Mouse (Mus musculus) MEL-GATA-1-ER (cell line): ENCODE measurements around the gene Gm20661.

ENCODE experiments used
- DNase-seq: peaks from one replicate; pipeline ENCODE4 v3.0.0-alpha.2; 2012; ENCODE audit warnings: low read depth; ENCODE audit errors: extremely low read depth

The Gm20661 gene

DNA sequence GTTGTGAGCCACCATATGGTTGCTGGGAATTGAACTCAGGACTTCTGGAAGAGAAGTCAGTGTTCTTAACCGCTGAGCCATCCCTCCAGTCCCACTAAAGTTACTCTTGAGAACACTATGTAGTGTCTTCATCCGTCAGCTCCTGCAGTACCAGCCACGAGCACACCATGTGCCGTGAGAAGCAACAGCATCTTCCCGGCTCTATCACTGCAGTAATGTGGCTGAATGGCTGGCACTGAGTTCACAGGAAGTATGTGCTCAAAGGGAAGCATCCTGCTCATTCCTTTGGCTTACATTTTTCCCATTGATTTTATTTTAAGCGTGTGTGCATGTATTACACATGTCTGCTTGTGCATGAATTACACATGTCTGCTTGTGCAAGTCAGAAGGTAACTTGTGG lies 15.4 kb upstream of the Gm20661 start:
- no peak for DNase-seq

DNA sequence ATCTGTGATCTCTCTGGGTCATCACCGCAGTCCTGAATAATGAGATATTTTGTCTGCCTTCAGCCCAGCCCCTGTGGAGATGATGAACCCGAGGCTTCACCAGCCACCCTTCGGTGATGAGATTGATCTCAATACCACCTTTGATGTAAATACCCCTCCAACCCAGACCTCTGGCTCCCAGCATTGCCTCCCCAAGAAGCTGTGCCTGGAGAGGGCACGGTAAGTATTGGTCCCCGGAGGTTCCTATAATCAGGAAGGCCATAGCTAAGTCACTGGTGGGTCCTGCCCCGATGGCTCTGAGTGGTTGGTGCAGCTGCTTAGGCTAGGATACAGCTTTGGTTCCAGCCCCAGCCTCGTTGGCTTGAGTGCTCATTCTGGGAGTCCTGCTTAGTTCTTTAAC lies 14.3 kb upstream of the Gm20661 start:
- DNase-seq: no peak

DNA sequence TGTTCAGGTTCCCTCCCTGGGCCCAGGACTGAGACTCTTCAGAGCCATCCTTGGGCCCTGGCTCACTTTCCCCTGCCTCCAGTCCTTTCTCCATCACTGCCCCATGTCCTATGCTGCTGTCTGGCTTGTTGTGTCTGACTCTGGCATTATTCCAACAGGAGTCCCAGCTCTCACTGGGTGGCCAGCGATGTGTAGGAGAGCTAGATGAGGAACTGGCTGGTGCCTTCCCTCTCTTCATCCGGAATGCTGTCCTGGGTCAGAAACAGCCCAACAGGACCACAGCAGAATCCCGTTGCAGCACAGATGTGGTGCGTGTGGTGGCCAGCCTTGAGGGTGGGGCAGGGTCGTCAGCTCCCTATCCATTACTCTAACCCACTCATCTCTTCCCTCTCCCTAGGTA lies 12.5 kb upstream of the Gm20661 start:
- no peak for DNase-seq

DNA sequence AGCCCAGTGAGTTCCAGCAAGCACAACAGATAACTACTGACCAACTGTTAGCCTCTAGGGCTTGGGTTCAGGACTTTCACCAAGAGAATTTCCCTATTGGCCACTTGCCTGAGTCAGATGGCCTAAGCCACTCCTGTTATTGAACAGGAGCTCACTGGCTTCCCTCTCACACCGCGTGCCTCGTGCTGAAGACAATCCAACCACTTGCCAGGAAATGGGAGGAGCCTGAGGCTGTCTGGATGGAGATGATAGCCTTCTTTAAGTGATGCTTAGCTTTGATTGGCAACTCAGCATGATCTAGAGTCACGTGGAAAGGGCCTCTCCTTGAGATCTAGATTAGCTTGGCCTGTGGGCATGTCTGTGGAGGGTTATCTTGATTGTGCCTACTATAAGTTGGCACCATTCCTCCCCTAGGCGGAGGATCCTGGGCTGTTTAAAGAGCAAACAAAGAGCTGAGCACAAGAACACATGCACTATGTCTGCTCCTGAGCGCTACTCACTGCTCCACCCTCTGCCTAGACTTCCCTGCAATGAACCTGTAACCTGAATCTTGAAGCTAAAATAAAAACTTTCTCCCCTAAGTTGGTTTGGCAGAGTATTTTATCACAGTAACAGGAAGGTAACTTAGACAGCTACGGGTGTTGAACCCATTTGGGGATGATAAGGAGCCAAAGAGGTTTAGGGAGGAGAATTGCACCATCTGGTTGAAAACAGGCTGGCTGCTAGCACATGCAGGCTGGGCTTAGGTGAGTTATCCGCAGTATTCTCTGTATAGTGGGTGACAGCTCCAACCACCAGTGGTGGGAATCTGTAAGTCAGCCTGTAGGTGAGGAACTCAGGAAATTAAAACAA lies 10.9 kb upstream of the Gm20661 start:
- peak; percentile 99 for DNase-seq

DNA sequence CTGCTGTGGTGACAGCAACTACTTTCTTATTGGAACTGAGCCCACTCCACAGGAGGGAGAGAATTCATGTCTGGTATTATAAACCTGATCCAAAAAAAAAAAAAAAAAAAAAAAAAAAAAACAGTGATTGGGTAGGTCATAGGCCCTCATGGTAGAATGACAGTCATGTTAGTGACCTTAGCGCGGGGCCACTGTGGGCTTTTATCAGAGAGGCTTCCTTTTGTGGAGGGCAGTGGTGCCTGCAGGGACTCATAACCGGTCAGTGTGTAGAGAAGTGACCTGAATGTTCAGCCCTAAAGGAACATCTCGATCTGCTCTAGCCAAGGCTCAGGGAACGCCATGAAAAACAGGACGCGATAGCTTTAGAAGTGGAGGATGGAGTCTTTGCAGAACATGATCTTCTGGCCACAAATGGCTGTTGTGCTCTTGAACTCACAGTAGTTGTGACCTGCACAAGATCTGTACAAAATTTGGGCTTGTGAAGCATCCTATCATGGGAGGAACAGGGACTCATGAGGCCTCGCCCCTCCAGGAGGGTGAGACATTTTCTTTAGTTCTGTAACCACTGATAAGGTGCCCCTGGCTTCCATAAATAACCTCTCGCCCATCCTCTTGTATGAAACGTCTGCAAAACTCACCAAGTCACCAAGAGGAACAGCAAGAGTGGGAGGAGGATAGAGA lies 8.2 kb upstream of the Gm20661 start:
- peak; percentile 90 for DNase-seq

DNA sequence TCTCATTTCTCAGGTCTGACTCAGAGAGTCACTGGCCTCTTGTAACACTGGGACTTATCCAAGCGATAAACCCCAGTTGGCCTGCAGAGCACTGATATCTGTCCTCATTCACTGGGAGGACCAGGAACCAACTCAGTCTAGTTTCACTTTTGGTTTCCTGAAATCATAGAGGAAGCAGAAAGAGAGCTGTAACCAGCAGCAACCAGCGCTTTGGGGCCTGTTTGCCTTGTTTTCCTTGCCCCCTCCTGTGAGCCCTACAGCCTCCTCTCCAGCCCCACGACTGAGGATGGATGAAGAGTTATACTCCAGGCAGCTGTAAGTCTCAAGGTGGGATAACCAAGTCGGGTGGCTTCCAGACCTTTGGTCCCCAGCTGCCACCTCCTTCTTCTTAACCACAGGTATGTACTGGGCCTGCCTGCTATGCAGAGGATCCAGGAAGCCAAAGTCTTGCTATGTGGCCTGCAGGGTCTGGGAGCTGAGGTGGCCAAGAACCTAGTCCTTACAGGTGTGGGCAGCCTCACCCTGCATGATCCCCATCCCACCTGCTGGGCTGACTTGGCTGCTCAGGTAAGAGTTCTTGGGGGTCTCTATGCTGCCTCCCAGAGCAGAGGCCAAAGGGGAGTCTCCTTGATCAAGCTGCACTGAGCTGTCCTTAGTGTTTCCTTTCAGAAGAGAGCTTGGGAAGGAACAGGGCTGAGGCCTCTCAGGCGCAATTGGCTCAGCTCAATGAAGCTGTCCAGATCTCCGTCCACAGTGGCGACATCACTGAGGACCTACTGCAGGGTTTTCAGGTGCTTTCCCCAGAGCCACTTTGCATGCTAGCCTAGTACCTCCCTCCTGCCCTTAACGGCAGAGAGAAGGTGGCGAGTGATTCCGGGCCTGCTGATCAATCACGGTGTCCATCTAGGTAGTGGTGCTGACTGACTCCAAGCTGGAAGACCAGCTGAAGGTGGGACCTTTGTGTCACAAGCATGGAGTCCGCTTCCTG lies 7.2 kb upstream of the Gm20661 start, which contains the start of gene Uba7:
Gene Uba7 (plus strand): TSS at position 107 of the 988 bp plus-strand sequence.
- DNase-seq: peak; percentile 98

DNA sequence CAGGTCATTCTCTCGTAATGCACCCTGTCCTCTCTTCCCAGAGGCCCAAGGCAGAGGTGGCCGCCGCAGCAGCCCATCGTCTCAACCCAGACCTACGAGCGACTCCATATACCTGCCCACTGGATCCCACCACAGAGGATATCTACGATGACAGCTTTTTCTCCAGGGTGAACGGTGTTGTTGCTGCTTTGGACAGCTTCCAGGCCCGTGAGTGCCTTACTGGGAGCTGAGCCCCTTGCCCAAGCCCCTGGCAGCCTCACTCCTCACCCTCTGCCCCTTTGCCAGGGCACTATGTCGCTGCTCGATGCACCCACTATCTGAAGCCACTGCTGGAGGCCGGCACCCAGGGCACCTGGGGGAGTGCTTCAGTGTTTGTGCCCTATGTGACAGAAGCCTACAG lies 4.0 kb upstream of the Gm20661 start:
- DNase-seq: no peak

DNA sequence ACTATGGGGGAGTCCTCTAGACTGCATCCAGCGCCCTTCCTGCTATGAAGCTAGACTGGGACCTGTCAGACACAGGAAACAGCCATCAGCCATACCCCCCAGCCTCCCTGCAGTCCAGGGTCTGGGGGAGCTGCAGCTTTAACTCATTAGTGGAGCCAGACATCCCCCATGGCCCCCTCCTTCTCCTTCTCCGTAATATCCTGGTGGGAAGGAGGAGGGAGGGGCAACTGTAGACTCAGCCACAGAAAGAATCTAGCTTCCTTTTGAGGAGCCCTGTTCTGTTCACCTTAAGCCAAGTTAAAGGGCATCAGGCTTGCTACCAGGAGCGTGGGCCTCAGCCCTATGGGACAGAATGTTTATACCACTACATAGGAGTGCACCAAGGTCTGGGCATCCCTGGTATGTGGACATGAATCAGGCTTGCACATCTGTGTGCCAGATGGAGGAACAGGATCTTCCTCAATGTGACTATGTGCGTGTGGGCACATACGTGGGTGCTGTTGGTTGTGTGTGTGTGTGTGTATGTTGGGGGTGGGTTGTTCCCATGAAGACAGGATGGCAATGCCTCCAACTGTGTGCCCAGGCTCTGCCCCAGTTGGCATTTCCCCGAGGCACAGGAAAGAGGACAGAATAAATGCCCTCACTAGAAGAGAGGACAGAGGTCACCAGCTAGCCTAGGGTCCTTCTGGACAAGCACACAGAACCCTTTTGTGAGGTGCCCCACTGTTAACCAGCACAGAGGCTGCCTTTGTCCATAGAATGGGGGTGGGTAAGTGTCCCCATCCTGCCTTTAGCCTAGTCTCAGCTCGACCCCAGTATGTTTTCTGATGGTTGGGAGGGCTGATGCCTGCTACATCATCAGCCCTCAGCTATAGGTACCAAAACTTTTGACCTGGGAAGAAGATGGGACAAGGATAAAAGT lies 913 bp upstream of the Gm20661 start:
- no peak for DNase-seq

DNA sequence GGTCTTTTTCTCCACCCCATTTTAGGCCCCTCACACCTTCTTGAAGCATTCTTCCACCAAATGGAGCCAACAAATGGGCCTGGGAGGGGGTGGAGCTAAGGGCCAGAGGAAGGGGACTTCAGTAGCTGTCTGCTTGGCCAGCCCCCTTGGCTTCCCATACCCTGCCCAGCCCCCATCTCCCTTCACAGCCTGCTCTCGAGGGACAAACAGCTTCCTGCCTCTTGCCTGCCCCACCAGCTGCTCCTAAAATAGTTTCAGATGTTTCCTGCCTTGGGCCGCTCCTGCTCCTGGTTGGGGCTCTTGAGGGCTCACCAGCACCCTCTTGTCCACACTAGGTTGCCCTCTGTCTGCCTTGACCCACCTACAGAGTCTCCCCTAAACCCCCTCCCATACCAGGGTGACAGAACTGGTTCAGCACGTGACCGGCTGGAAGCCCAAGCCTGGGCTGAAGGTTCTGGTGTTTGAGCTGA lies 598 bp downstream of the Gm20661 start:
- no peak for DNase-seq

DNA sequence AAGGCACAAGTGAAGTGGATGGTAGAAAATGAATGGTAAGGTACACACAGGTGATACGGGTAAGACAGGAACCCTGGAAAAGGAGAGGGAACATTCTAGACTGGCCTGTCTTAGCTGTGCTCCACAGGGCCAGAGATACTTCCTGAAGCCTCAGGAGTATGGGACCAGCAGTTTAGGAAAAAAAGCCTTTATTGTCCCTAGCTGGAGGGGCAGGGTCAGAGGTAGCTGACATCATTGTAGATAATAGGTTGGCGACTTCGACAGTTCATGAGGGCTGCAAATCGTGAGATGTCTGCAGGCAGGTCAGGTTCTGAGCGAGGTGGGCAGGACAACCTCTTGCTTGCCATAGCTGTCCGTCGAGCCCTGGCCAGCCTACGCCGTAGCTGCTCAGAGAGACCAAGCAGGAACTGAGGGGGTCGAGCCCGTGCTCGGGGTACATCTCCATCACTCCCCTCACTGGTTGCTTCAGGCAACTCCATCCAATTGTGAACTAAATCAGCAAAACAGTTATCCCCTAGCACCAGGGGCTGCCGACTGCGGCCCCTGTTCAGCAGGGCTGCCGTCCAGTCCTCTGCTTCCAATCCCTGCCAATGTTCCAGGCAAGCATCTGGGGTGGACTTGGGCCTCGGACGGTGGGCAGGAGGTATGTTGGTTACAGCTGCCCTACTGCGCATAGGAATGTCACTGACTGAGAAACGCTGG lies 1.3 kb downstream of the Gm20661 start:
- no peak for DNase-seq

DNA sequence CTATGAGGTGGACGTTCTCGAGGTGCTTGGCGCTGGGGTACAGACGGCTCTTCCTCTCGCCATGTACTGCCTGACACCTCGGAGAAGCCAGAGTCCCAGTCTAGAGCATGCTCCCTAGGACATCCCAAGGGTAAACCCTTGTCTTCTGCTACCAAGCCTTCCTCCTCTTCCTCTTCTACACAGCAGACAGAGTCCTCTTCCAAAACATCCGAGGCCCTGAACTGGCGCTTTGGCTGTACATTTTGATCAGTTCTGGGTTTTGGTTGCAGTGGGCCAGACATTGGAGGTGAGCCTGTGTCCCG lies 1.8 kb downstream of the Gm20661 start:
- DNase-seq: no peak

DNA sequence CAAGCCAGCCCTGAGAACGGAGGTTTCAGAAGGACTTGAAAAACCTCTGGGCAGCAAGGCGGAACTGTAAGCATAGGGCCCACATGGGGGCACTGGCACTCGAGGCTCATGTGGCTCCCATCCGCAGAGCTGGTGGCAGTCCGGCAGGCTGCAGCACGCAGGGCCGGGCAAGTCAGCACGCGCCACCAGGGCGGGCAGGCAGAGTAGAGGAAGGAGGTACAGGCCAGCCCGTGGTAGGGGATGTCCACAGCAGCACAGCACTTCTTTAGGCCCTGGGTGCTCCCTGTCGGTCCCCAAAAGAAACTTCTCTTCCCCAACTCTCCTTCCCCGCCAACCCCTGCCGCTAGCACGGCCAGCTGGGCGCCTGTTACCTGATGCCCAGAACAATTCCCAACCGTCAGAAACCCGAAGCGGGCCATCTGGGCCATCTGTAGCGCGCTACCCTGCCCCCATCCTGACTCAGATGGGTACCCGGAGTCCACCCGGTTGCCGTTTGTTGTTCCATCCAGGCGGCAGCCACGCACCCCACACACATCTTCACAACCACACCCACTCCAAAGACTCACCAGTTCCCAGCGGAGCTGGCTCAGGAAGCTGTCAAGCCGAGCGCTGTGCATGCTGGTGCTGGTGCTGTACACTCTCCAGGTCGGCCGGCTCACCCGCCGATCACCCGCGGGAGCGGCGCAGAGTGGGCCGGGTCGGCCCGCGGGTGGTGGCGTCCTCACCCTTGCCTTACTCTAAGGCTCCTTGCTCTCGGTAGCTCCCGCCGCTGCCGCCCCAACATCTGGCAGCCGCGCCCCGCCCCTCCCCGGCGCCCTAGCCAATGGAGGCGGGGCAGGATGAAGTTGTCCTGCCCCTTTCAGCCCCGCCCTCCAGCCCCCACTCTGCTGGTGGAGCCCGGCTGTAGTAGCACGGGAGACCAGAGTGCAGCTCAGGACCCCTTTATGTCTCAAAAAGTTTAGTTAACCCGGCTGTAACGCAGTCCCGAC lies 2.6 kb downstream of the Gm20661 start, which contains the start of gene Inka1:
Gene Inka1 (minus strand): TSS at position 749 of the 989 bp plus-strand sequence.
- no peak for DNase-seq

DNA sequence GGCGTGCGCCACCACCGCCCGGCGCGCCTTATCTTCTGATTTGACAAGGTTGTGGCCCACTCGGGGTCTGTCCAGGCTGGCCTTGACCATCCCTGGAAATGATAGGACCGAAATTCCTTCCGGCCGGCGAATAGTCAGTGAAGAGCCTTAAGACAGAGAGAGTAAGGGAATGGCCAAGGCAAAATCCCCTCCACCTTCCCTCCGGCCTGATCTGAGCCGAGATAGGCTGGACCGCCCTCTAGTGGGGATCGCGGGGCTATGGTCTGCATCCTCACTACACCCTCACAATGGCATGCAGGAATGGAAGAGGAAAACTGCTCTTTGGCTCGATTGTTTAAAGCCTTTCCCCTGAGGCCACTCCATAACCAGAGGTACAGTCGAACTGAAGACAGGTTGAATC lies 3.5 kb downstream of the Gm20661 start:
- DNase-seq: no peak

DNA sequence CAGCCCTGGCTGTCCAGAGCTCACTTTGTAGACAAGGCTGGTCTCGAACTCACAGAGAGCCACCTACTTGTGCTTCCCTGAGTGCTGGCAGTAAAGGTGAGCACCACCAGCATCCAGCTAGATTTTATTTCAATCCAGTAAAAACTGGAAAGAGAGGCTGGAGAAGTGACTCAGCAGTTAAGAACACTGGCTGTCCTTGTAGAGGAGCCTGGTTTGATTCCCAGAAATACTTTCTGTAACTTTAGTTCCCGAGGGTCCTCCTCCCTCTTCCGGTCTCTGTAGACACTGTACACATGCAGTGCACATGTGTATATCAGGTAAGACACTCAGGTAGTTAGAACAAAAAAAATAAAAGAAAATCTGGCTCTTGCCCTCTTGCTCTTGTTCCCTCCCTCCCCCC lies 5.1 kb downstream of the Gm20661 start:
- DNase-seq: no peak

DNA sequence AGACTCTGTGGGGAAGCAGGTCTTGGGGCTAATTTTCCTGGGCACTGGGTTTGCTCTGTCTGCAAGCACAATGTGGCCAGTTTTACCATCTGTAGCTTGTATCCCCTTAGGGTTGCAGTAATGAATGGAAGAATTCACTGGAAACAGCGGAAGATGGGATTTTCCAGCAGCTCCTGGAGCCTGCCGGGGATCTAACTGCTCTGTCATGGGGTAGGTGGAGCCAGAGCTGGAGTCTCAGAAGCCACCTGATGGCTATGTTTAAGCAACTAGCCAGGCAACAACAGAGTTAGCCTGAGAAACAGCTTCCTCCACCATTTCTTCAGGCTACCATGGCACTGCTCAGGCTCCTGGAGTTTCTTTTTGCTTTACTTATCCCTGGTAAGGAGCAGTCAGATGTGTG lies 9.3 kb downstream of the Gm20661 start, which contains the start of gene Cdhr4:
Gene Cdhr4 (plus strand): TSS at position 301 of the 400 bp plus-strand sequence.
- DNase-seq: no peak

DNA sequence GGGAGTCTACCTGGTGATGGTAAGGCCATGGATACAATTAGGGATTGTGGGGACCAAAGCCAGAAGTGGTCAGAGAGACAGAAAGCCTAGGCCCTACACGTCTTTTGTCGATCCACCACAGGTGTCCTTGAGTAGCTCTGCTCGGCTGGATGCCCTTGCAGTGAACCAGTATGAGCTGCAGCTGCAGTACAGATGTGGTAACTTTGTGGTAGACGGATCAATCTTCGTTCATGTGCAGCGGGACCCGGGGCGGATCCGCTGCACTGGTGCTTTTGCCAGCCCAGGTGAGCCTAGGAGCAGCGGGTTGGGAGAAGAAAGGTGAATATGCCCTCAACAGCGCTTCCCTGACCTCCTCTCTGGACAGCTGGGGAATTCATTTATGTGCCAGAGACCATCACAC lies 10.2 kb downstream of the Gm20661 start:
- DNase-seq: no peak

DNA sequence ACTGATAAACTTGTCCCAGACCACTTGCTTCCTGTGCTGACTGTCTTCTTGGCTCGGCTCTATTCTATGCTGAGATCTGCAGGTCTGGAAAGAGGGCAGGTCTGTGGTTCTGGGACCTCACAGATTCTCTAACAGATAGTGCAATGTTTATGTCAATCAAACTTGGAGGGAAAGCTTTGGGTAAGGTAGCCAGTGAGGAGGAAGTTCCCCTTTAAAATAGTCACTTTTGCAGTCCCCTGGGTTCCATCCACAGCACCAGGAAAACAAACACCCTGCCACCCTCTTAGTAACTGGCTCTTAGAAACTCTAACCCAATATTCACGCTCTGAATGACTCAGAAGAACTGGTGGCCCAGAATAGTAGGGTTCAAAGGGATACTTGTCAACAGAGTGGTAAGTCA lies 11.6 kb downstream of the Gm20661 start:
- DNase-seq: no peak

DNA sequence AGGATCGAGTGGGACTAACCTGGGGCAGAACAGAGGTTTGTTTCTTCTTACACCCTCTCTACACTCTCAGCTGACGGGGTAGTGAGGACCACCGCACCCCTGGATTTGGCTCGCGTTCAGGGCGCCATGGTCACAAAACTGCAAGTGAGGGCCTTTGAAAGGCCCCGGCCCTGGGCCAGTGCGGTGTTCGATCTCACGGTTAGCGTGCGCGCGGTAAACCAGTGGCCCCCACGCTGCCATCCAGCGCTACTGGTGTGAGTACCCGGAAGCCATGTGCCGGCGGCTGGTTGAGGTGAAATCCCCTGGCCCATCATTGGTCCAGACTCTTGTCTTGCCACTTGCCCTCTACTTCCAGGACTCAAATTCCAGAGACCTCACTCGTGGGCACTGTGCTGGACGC lies 12.7 kb downstream of the Gm20661 start:
- DNase-seq: no peak

DNA sequence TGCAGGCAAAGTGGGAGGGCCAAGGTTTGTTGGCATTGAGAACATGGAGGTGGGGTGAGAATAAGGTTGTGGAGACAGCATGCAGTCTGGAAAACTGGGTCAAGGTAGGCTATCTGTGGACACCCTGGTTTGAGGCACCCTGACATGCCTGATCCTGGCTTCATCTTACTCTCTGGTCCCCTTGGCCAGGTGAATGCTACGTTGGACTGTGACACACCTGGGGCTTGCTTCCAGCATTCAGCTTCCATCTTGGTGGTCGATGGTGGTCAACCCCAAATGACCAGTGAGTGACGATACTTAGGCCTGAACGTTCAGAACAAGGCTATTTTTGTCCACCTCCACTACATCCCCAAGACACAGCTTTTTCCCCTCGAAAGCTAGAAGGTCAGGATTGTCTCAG lies 13.2 kb downstream of the Gm20661 start, which contains the start of gene Gm20662:
Gene Gm20662 (plus strand): TSS at position 301 of the 400 bp plus-strand sequence.
- no peak for DNase-seq
